Mouse (Mus musculus) urinary bladder, postnatal 0 days (tissue): ENCODE measurements around the gene Gm20873. TPM values are rescaled to one million over a fixed set of nuclear protein-coding genes. Genes with fewer than 3 reads are reported as not detected.

Experiments used
- polyA plus RNA-seq: library from polyadenylated mRNA; unstranded; fragments of >200 nt; fragmentation: Nextera tagmentation; extraction: Ambion mirVana; gene quantifications from 2 replicates; pipeline ENCODE4 v1.2.1, GENCODE M21; 2015

Gm20873 gene
- not detected in 2 replicates for polyA plus RNA-seq

DNA sequence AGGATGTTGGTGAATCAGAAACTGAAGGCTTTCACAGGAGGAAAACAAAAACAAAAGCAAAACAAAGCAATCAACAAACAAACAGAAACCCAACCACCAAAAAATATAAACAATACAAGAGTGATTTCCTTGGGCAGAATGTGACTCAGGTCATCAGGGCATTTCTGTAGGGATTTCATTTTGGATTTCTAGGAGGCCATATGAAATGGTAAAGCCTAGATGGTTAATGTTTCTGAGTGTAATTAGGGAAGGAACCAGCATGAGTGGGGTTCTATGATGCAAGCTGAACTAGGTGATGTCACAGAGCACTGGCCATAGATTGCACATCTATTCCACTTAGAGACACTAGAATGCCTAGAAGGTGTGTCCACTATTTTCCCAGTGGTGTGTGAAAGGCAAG is at the start of gene Gm20873:
Gene Gm20873, plus strand, starts transcription at position 301 of the 400 bp plus-strand sequence.

GRCm38 (mm10) chrY:6237895-6238294 is 29.0 kb upstream of the Gm20873 start, which contains the start of gene Gm21746:
Gene Gm21746 (minus strand): TSS chrY:6237995.

Other genes starting within 250 kb of the Gm20873 start
- not detected in 2 replicates for gene Gm21746, start 29.1 kb upstream of the Gm20873 start, polyA plus RNA-seq